Mouse (Mus musculus): ENCODE data around the gene Fcor.

Fcor gene

GRCm38 (mm10) chr8:3674671-3675070 is 2.5 kb upstream of the Fcor start:
- no peak for DNase-seq (ENCODE audit: low spot score)

GRCm38 (mm10) chr8:3670388-3670787 is 1.8 kb downstream of the Fcor start:
- no peak for DNase-seq (ENCODE audit: low spot score)

- DNase-seq (ENCODE audit: low spot score), result no peak
These were observed 6.7 kb downstream of the Fcor start, which contains the start of gene Mcemp1 for GRCm38 (mm10) chr8:3665507-3665906. Mcemp1 (plus strand) TSS chr8:3665754.

GRCm38 (mm10) chr8:3664405-3664804 is 7.8 kb downstream of the Fcor start:
- no peak for DNase-seq (ENCODE audit: low spot score)

GRCm38 (mm10) chr8:3660889-3661288 is 11.3 kb downstream of the Fcor start:
- no peak for DNase-seq (ENCODE audit: low spot score)

- peak; percentile 55 for DNase-seq (ENCODE audit: low spot score)
These were observed 15.3 kb downstream of the Fcor start for GRCm38 (mm10) chr8:3656725-3657381.

- DNase-seq (ENCODE audit: low spot score), result no peak
These were observed 16.6 kb downstream of the Fcor start, which contains the start of gene Retn for GRCm38 (mm10) chr8:3655526-3655925. Retn (plus strand) TSS chr8:3655770.

- DNase-seq (ENCODE audit: low spot score), result no peak
These were observed 17.2 kb downstream of the Fcor start for GRCm38 (mm10) chr8:3654726-3655508.

GRCm38 (mm10) chr8:3652845-3653244 is 19.3 kb downstream of the Fcor start:
- DNase-seq (ENCODE audit: low spot score), result no peak

- peak; percentile 33 for DNase-seq (ENCODE audit: low spot score)
These were observed 23.2 kb downstream of the Fcor start for GRCm38 (mm10) chr8:3648990-3649389.

- no peak for DNase-seq (ENCODE audit: low spot score)
These were observed 23.9 kb downstream of the Fcor start for GRCm38 (mm10) chr8:3648268-3648667.

- DNase-seq (ENCODE audit: low spot score), result no peak
These were observed 24.6 kb downstream of the Fcor start for GRCm38 (mm10) chr8:3647561-3647960.

GRCm38 (mm10) chr8:3646824-3647531 is 25.2 kb downstream of the Fcor start:
- DNase-seq (ENCODE audit: low spot score), result no peak

- peak; percentile 12 for DNase-seq (ENCODE audit: low spot score)
These were observed 26.4 kb downstream of the Fcor start for GRCm38 (mm10) chr8:3645804-3646203.

- peak; percentile 32 for DNase-seq (ENCODE audit: low spot score)
These were observed 40.7 kb downstream of the Fcor start for GRCm38 (mm10) chr8:3631478-3631875.

GRCm38 (mm10) chr8:3630647-3631477 is 41.3 kb downstream of the Fcor start, which contains the start of gene Stxbp2:
Stxbp2 (plus strand) TSS chr8:3630955.
- peak; percentile 76 for DNase-seq (ENCODE audit: low spot score)

GRCm38 (mm10) chr8:3628014-3628413 is 44.1 kb downstream of the Fcor start:
- DNase-seq (ENCODE audit: low spot score), result peak; percentile 58

GRCm38 (mm10) chr8:3626971-3627370 is 45.2 kb downstream of the Fcor start:
- DNase-seq (ENCODE audit: low spot score), result no peak

- no peak for DNase-seq (ENCODE audit: low spot score)
These were observed 46.7 kb downstream of the Fcor start, which contains the start of gene Pcp2 for GRCm38 (mm10) chr8:3625445-3625844. Pcp2 (minus strand) TSS chr8:3625545.

- DNase-seq (ENCODE audit: low spot score), result no peak
These were observed 50.0 kb downstream of the Fcor start for GRCm38 (mm10) chr8:3622119-3622518.

- DNase-seq (ENCODE audit: low spot score), result peak; percentile 100
These were observed 50.8 kb downstream of the Fcor start, which contains the start of the genes Xab2 and Pet100 for GRCm38 (mm10) chr8:3621199-3621970. Xab2 (minus strand) TSS chr8:3621316. Pet100 (plus strand) TSS chr8:3621548.

Data from retina, embryonic 14.5 days (tissue).